Mouse (Mus musculus) embryonic facial prominence, embryonic 15.5 days (tissue): ENCODE measurements around the gene Slc25a29. TPM values are rescaled to one million over a fixed set of nuclear protein-coding genes. Genes with fewer than 3 reads are reported as not detected.

Source experiments
- ATAC-seq: fragments of 200-750 bp; cut with Nextera tagmentation; 2 replicates; pipeline ENCODE4 v1.8.0; 2017; ENCODE audit warnings: low read depth, moderate TSS enrichment; ENCODE audit not compliant: insufficient number of reproducible peaks, low FRiP score, low TSS enrichment
- H3K27ac ChIP-seq: fragments of 300-500 bp; sonication (generic); replicated peaks from 2 replicates; pipeline ENCODE4 v1.5.1; 2015; ENCODE audit warnings: mild to moderate bottlenecking, inconsistent platforms
- H3K27me3 ChIP-seq: fragments of 300-500 bp; sonication (generic); 2 replicates; pipeline ENCODE4 v1.6.1; 2015; ENCODE audit warnings: inconsistent platforms
- H3K36me3 ChIP-seq: fragments of 300-500 bp; sonication (generic); 2 replicates; pipeline ENCODE4 v1.6.1; 2015; ENCODE audit warnings: mild to moderate bottlenecking, inconsistent platforms
- H3K4me1 ChIP-seq: fragments of 300-500 bp; sonication (generic); 2 replicates; pipeline ENCODE4 v1.6.1; 2015; ENCODE audit warnings: inconsistent platforms
- H3K4me2 ChIP-seq: fragments of 300-500 bp; sonication (generic); replicated peaks from 2 replicates; pipeline ENCODE4 v1.6.1; 2015; ENCODE audit warnings: mild to moderate bottlenecking, inconsistent platforms
- H3K4me3 ChIP-seq: fragments of 300-500 bp; sonication (generic); replicated peaks from 2 replicates; pipeline ENCODE4 v1.5.1; 2015; ENCODE audit warnings: mild to moderate bottlenecking, inconsistent platforms
- H3K9ac ChIP-seq: fragments of 300-500 bp; sonication (generic); 2 replicates; pipeline ENCODE4 v1.6.1; 2015; ENCODE audit warnings: inconsistent platforms
- H3K9me3 ChIP-seq: fragments of 300-500 bp; sonication (generic); replicated peaks from 2 replicates; pipeline ENCODE4 v1.6.1; 2016; ENCODE audit warnings: inconsistent platforms
- WGBS: fragments of 180-500 bp; shearing (Covaris S2); methylation state at CpG from one replicate; pipeline ENCODE4 v1.1.7; 2015; 5-methylcytosine and 5-hydroxymethylcytosine counted together
- polyA plus RNA-seq: library from polyadenylated mRNA; unstranded; fragments of >200 nt; fragmentation: Nextera tagmentation; extraction: Ambion mirVana; gene quantifications from 2 replicates; pipeline ENCODE4 v1.2.1, GENCODE M21; 2015

Slc25a29 gene
- polyA plus RNA-seq, 1 experiment from 2014 or later: 11.3 TPM

- peak overlapping the region; percentile 65 for H3K4me3 ChIP-seq
- peaks cover 18% of the 10 kb centered on the region for H3K4me1 ChIP-seq
- H3K9me3 ChIP-seq: no peaks in the 10 kb centered on the region
- peak overlapping the region; percentile 55 for H3K4me2 ChIP-seq
- 9% methylated on average over 9 of the region's 9 CpGs for whole genome bisulfite sequencing
- H3K27me3 ChIP-seq: no peaks in the 10 kb centered on the region
- ATAC-seq: no peak
- peak overlapping the region; percentile 92 for H3K9ac ChIP-seq
- H3K36me3 ChIP-seq: no peaks in the 10 kb centered on the region
- H3K27ac ChIP-seq: peak overlapping the region; percentile 99
Observed at GRCm38 (mm10) chr12:108794979-108795537, 40.6 kb downstream of the Slc25a29 start.

- Histone ChIP-seq H3K27me3 (no peaks in the 10 kb centered on the region), H3K36me3 (no peaks in the 10 kb centered on the region), H3K9ac (peak overlapping the region; percentile 92), H3K4me2 (peak overlapping the region; percentile 55), H3K4me1 (peaks cover 18% of the 10 kb centered on the region), H3K4me3 (peak overlapping the region; percentile 65), H3K27ac (peak overlapping the region; percentile 99), H3K9me3 (no peaks in the 10 kb centered on the region)
- WGBS: under 1% methylated on average over 86 of the region's 94 CpGs
- peak; percentile 75 for ATAC-seq
Observed at GRCm38 (mm10) chr12:108794078-108794711, 41.5 kb downstream of the Slc25a29 start.

GRCm38 (mm10) chr12:108793453-108793941 is 42.2 kb downstream of the Slc25a29 start:
- H3K4me1 ChIP-seq: peaks cover 18% of the 10 kb centered on the region
- 1% methylated on average over 70 of the region's 71 CpGs for WGBS
- peak overlapping the region; percentile 99 for H3K27ac ChIP-seq
- ATAC-seq: no peak
- no peaks in the 10 kb centered on the region for H3K36me3 ChIP-seq
- H3K9ac ChIP-seq: peak overlapping the region; percentile 92
- H3K9me3 ChIP-seq: no peaks in the 10 kb centered on the region
- no peaks in the 10 kb centered on the region for H3K27me3 ChIP-seq
- H3K4me3 ChIP-seq: peak overlapping the region; percentile 65
- H3K4me2 ChIP-seq: peak overlapping the region; percentile 43

GRCm38 (mm10) chr12:108792546-108793452 is 42.9 kb downstream of the Slc25a29 start, which contains the start of gene Yy1:
Gene Yy1 (plus strand): TSS chr12:108792973.
- peaks cover 18% of the 10 kb centered on the region for H3K4me1 ChIP-seq
- no peaks in the 10 kb centered on the region for H3K36me3 ChIP-seq
- peak within 1 kb of the TSS; percentile 92 for H3K9ac ChIP-seq
- H3K27me3 ChIP-seq: no peaks in the 10 kb centered on the region
- peak within 1 kb of the TSS; percentile 65 for H3K4me3 ChIP-seq
- WGBS: under 1% methylated on average over 94 of the region's 127 CpGs
- H3K27ac ChIP-seq: peak within 1 kb of the TSS; percentile 99
- H3K9me3 ChIP-seq: no peaks in the 10 kb centered on the region
- peak within 1 kb of the TSS; percentile 43 for H3K4me2 ChIP-seq
- ATAC-seq: peak; percentile 94

- peak; percentile 13; the same call in 1 of the 2 replicates for ATAC-seq
- Histone ChIP-seq H3K27ac (peak overlapping the region; percentile 97), H3K9ac (peak overlapping the region; percentile 71), H3K4me1 (peaks cover 18% of the 10 kb centered on the region), H3K36me3 (no peaks in the 10 kb centered on the region), H3K4me3 (peak overlapping the region; percentile 65), H3K4me2 (peak overlapping the region; percentile 43), H3K27me3 (no peaks in the 10 kb centered on the region), H3K9me3 (no peaks in the 10 kb centered on the region)
- WGBS: 0% methylated on average over 52 of the region's 52 CpGs
Observed at GRCm38 (mm10) chr12:108792152-108792545, 43.5 kb downstream of the Slc25a29 start.

- Histone ChIP-seq H3K36me3 (peaks cover 9% of the 10 kb centered on the region; the same call in 1 of the 2 replicates), H3K4me2 (no peak overlapping the region), H3K27ac (no peak overlapping the region), H3K4me3 (no peak overlapping the region), H3K9me3 (no peaks in the 10 kb centered on the region), H3K27me3 (no peaks in the 10 kb centered on the region), H3K4me1 (peaks cover 11% of the 10 kb centered on the region), H3K9ac (no peak overlapping the region)
- WGBS: 83% methylated on average over 2 of the region's 2 CpGs
- ATAC-seq: no peak
Observed at GRCm38 (mm10) chr12:108787329-108787728, 48.4 kb downstream of the Slc25a29 start.

- Histone ChIP-seq H3K27me3 (no peaks in the 10 kb centered on the region), H3K27ac (no peak overlapping the region), H3K9me3 (no peaks in the 10 kb centered on the region), H3K4me3 (no peak overlapping the region), H3K4me1 (no peaks in the 10 kb centered on the region), H3K36me3 (peaks cover 10% of the 10 kb centered on the region; the same call in 1 of the 2 replicates), H3K9ac (no peak overlapping the region), H3K4me2 (no peak overlapping the region)
- no peak for ATAC-seq
- WGBS: 74% methylated on average over 4 of the region's 4 CpGs
Observed at GRCm38 (mm10) chr12:108785161-108785560, 50.5 kb downstream of the Slc25a29 start.

GRCm38 (mm10) chr12:108780108-108780877 is 55.4 kb downstream of the Slc25a29 start:
- Histone ChIP-seq H3K36me3 (peaks cover 34% of the 10 kb centered on the region; the same call in 1 of the 2 replicates), H3K27me3 (no peaks in the 10 kb centered on the region), H3K9me3 (peaks cover 4% of the 10 kb centered on the region; the same call in 1 of the 2 replicates), H3K4me1 (no peaks in the 10 kb centered on the region), H3K4me2 (no peak overlapping the region), H3K27ac (no peak overlapping the region), H3K4me3 (no peak overlapping the region), H3K9ac (no peak overlapping the region)
- no peak for ATAC-seq
- 94% methylated on average over 7 of the region's 7 CpGs for WGBS
